In the genomic region with DNA sequence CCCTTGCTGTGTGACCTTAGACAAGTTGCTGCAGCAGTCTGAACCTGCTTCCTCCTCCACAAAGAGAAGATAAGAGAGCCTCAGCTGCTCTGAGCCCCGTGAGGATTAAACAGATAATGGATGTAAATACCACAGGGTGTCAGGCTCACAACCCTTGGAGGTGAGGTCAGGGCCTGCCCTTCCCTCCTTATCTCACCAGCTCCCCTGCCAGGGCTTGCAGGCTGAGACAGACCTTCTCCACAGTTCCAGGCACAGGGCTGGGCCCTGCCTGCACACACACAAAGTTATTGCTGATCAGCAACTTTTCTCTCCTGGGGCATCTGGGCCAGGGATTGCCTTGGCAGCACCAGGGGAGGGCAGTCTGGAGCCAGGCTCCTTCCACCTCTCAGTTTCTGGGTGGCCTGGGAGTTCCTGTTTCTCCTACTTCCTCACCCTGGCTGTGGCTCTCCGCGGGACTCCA, we compare ENCODE assay signal across 12 mouse cellular contexts. TPM values are rescaled to one million over a fixed set of nuclear protein-coding genes. Genes with fewer than 3 reads are reported as not detected.
DNase-seq lines count a peak whose midpoint lies in the region; ATAC-seq and TF ChIP-seq lines count a peak whose summit lies in the region.
"Had no signal": no experiment of that assay in that cellular context is flagged by ENCODE, and none has a peak within 500 bp of the region (broad histone marks: within the 10 kb centered on the region; RNA-seq: fewer than 3 reads in every experiment).

No protein-coding gene starts in this region.

- ATAC-seq in liver, embryonic 11.5 days (replicated peaks; ENCODE audit: low FRiP score), result peak; percentile 97
- ATAC-seq in hindbrain, postnatal 0 days, result no peak

- peaks cover 10% of the 10 kb centered on the region for H3K4me1 ChIP-seq in liver, embryonic 11.5 days (replicated peaks; ENCODE audit: control insufficient read depth, insufficient read depth, low read length)
- no peaks in the 10 kb centered on the region for H3K4me1 ChIP-seq in cerebellum, adult 2 months (ENCODE audit: control insufficient read depth, insufficient read depth, low read length)
- no peaks in the 10 kb centered on the region for H3K4me1 ChIP-seq in hindbrain, postnatal 0 days (ENCODE audit: insufficient read depth, low read length)

- H3K36me3 ChIP-seq in liver, embryonic 11.5 days (ENCODE audit: control insufficient read depth, insufficient read depth, low read length), result no peaks in the 10 kb centered on the region
- H3K36me3 ChIP-seq in hindbrain, postnatal 0 days (ENCODE audit: insufficient read depth, low read length), result no peaks in the 10 kb centered on the region

- 5% methylated on average over 3 of the region's 3 CpGs for WGBS in liver, embryonic 11.5 days
- WGBS in cerebellum, adult 2 months, result 59% methylated on average over 3 of the region's 3 CpGs
- WGBS in hindbrain, postnatal 0 days, result 52% methylated on average over 3 of the region's 3 CpGs

- H3K27ac ChIP-seq in liver, embryonic 11.5 days (ENCODE audit: low read depth, low read length), result no peak overlapping the region
- no peak overlapping the region for H3K27ac ChIP-seq in cerebellum, adult 2 months (ENCODE audit: insufficient read depth, low read length)
- H3K27ac ChIP-seq in hindbrain, postnatal 0 days, result no peak overlapping the region

- no peak overlapping the region for H3K4me2 ChIP-seq in liver, embryonic 11.5 days
- no peak overlapping the region for H3K4me2 ChIP-seq in hindbrain, postnatal 0 days (ENCODE audit: low read depth, low read length)

- TF ChIP-seq CTCF in cerebellum, adult 2 months (IDR thresholded peaks at IDR 0.05; ENCODE audit: borderline replicate concordance, insufficient read depth, low read depth, low read length), result no peak
- no peak for TF ChIP-seq CTCF in hindbrain, postnatal 0 days (IDR thresholded peaks at IDR 0.05; ENCODE audit: low read depth)

- TF ChIP-seq POLR2A in cerebellum, adult 2 months (IDR thresholded peaks at IDR 0.05; ENCODE audit: borderline replicate concordance, insufficient read depth, low read length), result no peak

- H3K9ac ChIP-seq in liver, embryonic 11.5 days (ENCODE audit: low read depth, low read length), result no peak overlapping the region
- no peak overlapping the region for H3K9ac ChIP-seq in hindbrain, postnatal 0 days (replicated peaks; ENCODE audit: low read length)

- H3K9me3 ChIP-seq in liver, embryonic 11.5 days (ENCODE audit: control insufficient read depth, low read length), result no peaks in the 10 kb centered on the region
- H3K9me3 ChIP-seq in hindbrain, postnatal 0 days (ENCODE audit: low read length), result no peaks in the 10 kb centered on the region

- H3K27me3 ChIP-seq in liver, embryonic 11.5 days (replicated peaks; ENCODE audit: control insufficient read depth, insufficient read depth, low read length), result peaks cover 33% of the 10 kb centered on the region
- no peaks in the 10 kb centered on the region for H3K27me3 ChIP-seq in cerebellum, adult 2 months (ENCODE audit: control insufficient read depth, insufficient read depth, low read length)
- H3K27me3 ChIP-seq in hindbrain, postnatal 0 days (ENCODE audit: insufficient read depth, low read length), result peaks cover 4% of the 10 kb centered on the region; the same call in 1 of the 2 replicates

- H3K4me3 ChIP-seq in liver, embryonic 11.5 days (ENCODE audit: low read depth, low read length), result no peak overlapping the region
- no peak overlapping the region for H3K4me3 ChIP-seq in cerebellum, adult 2 months (replicated peaks; ENCODE audit: insufficient read depth, low read depth, low read length)
- H3K4me3 ChIP-seq in hindbrain, postnatal 0 days (ENCODE audit: low read length), result no peak overlapping the region

- DNase-seq in adrenal gland, adult 2 months, result peak; percentile 17
- DNase-seq in adrenal gland, adult 18-20 months (ENCODE audit: low spot score in 2 of 2), result no peak
- DNase-seq in 3T3-L1 (ENCODE audit: low read depth, low spot score), result peak; percentile 18
- DNase-seq in c-Kit-positive CD71-positive TER-119-positive erythroid progenitor cells, embryonic 14.5 days (ENCODE audit: low spot score), result peak; percentile 42
- DNase-seq in liver, embryonic 11.5 days (ENCODE audit: low spot score), result peak; percentile 46
- no peak for DNase-seq in cerebellum, adult 2 months
- no peak for DNase-seq in left cerebral cortex, adult 11 months (ENCODE audit: low spot score)
- DNase-seq in hindbrain, postnatal 0 days (ENCODE audit: low spot score), result no peak
- DNase-seq: cerebellum, adult 9-10 months had no signal

RNA-seq across cellular contexts. Expression of a gene that starts 11.6 kb away (rescaled TPM):
- under 1 TPM in 1 of 2 experiments, not detected in 1; 0.10 TPM for total RNA-seq in adrenal gland, adult 2 months (2021)
- 0.15 and 0.26 TPM in 2 replicates for polyA plus RNA-seq in adrenal gland, adult 2 months (2012; rRNA removed)
- total RNA-seq in adrenal gland, adult 18-20 months (2021), result not detected
- polyA plus RNA-seq in liver, embryonic 11.5 days (2014; fragmentation: Nextera tagmentation; extraction: Ambion mirVana), result 0.16 and 0.21 TPM in 2 replicates
- polyA plus RNA-seq in cerebellum, adult 2 months (2012; rRNA removed), result 2.3 and 3.3 TPM in 2 replicates
- total RNA-seq in hindbrain, postnatal 0 days (2014; rRNA removed), result 4.8 and 7.0 TPM in 2 replicates
- 4.1 and 6.3 TPM in 2 replicates for polyA plus RNA-seq in hindbrain, postnatal 0 days (2015; fragmentation: Nextera tagmentation; extraction: Ambion mirVana)

RNA-seq across cellular contexts. Expression of a gene that starts 34.4 kb away (rescaled TPM):
- total RNA-seq in adrenal gland, adult 2 months (2021), result not detected
- not detected in 2 replicates for polyA plus RNA-seq in adrenal gland, adult 2 months (2012; rRNA removed)
- not detected for total RNA-seq in adrenal gland, adult 18-20 months (2021)
- polyA plus RNA-seq in liver, embryonic 11.5 days (2014; fragmentation: Nextera tagmentation; extraction: Ambion mirVana), result not detected in 2 replicates
- not detected in 2 replicates for polyA plus RNA-seq in cerebellum, adult 2 months (2012; rRNA removed)
- 0.26 TPM in 1 of 2 replicates, not detected in the other for total RNA-seq in hindbrain, postnatal 0 days (2014; rRNA removed)
- 0.23 TPM in 1 of 2 replicates, not detected in the other for polyA plus RNA-seq in hindbrain, postnatal 0 days (2015; fragmentation: Nextera tagmentation; extraction: Ambion mirVana)
- polyA plus RNA-seq: C2C12; large intestine, adult 2 months; small intestine, adult 2 months had no signal

RNA-seq across cellular contexts. Expression of a gene that starts 48.4 kb away (rescaled TPM):
- 10 to 100 TPM; 33.4 to 33.5 TPM for total RNA-seq in adrenal gland, adult 2 months (2021)
- 2.0 and 2.1 TPM in 2 replicates for polyA plus RNA-seq in adrenal gland, adult 2 months (2012; rRNA removed)
- 10 to 100 TPM; 32.5 to 35.7 TPM for total RNA-seq in adrenal gland, adult 18-20 months (2021)
- polyA plus RNA-seq in liver, embryonic 11.5 days (2014; fragmentation: Nextera tagmentation; extraction: Ambion mirVana), result 73.3 and 80.5 TPM in 2 replicates
- 19.2 and 19.4 TPM in 2 replicates for polyA plus RNA-seq in cerebellum, adult 2 months (2012; rRNA removed)
- total RNA-seq in hindbrain, postnatal 0 days (2014; rRNA removed), result 4.0 and 9.0 TPM in 2 replicates
- polyA plus RNA-seq in hindbrain, postnatal 0 days (2015; fragmentation: Nextera tagmentation; extraction: Ambion mirVana), result 31.2 and 39.0 TPM in 2 replicates

RNA-seq across cellular contexts. Expression of a gene that starts 55.5 kb away (rescaled TPM):
- total RNA-seq in adrenal gland, adult 2 months (2021), result 10 to 100 TPM in 1 of 2 experiments, 1 to 10 TPM in 1; 6.6 to 15.7 TPM
- 23.6 and 27.6 TPM in 2 replicates for polyA plus RNA-seq in adrenal gland, adult 2 months (2012; rRNA removed)
- 10 to 100 TPM in 1 of 2 experiments, 1 to 10 TPM in 1; 6.3 to 15.0 TPM for total RNA-seq in adrenal gland, adult 18-20 months (2021)
- polyA plus RNA-seq in liver, embryonic 11.5 days (2014; fragmentation: Nextera tagmentation; extraction: Ambion mirVana), result 5.1 and 6.8 TPM in 2 replicates
- polyA plus RNA-seq in cerebellum, adult 2 months (2012; rRNA removed), result 1.4 and 1.6 TPM in 2 replicates
- 7.1 and 7.3 TPM in 2 replicates for total RNA-seq in hindbrain, postnatal 0 days (2014; rRNA removed)
- polyA plus RNA-seq in hindbrain, postnatal 0 days (2015; fragmentation: Nextera tagmentation; extraction: Ambion mirVana), result 2.5 and 3.1 TPM in 2 replicates

Comparison
In these comparisons a context has a peak if more than half of its experiments do, and no peak if none do; other contexts are left out.
1. DNase-seq: peak in adrenal gland, adult 2 months (single experiment), 3T3-L1 (single experiment), c-Kit-positive CD71-positive TER-119-positive erythroid progenitor cells, embryonic 14.5 days (single experiment) and liver, embryonic 11.5 days (single experiment); none in adrenal gland, adult 18-20 months (0 of 2), cerebellum, adult 2 months (0 of 2), left cerebral cortex, adult 11 months (single experiment) and hindbrain, postnatal 0 days (single experiment).